Mouse (Mus musculus) intestine, embryonic 14.5 days (tissue): ENCODE data around the gene Olfr549. TPM values are rescaled to one million over a fixed set of nuclear protein-coding genes. Genes with fewer than 3 reads are reported as not detected.

ENCODE experiments used
- ATAC-seq: fragments of 200-750 bp; cut with Nextera tagmentation; replicated peaks from 2 replicates; pipeline ENCODE4 v1.8.0; 2017; ENCODE audit warnings: low read depth, moderate number of reproducible peaks, moderate TSS enrichment, moderate library complexity; ENCODE audit not compliant: low FRiP score, low TSS enrichment
- DNase-seq: peaks from one replicate; pipeline ENCODE4 v3.0.0-alpha.2; 2018; ENCODE audit warnings: low spot score
- H3K27ac ChIP-seq: fragments of 300-500 bp; sonication (generic); 2 replicates; pipeline ENCODE4 v1.5.1; 2014; ENCODE audit warnings: low read depth, mild to moderate bottlenecking, control low read depth
- H3K27me3 ChIP-seq: fragments of 300-500 bp; sonication (generic); replicated peaks from 2 replicates; pipeline ENCODE4 v1.6.1; 2014; ENCODE audit warnings: low read length, control low read depth; ENCODE audit not compliant: control insufficient read depth, insufficient read depth
- H3K36me3 ChIP-seq: fragments of 300-500 bp; sonication (generic); 2 replicates; pipeline ENCODE4 v1.6.1; 2014; ENCODE audit warnings: low read length, control low read depth; ENCODE audit not compliant: control insufficient read depth, insufficient read depth
- H3K4me1 ChIP-seq: fragments of 300-500 bp; sonication (generic); replicated peaks from 2 replicates; pipeline ENCODE4 v1.6.1; 2014; ENCODE audit warnings: low read length, control low read depth, mixed read lengths; ENCODE audit not compliant: control insufficient read depth, insufficient read depth
- H3K4me2 ChIP-seq: fragments of 300-500 bp; sonication (generic); 2 replicates; pipeline ENCODE4 v1.6.1; 2014; ENCODE audit warnings: low read length
- H3K4me3 ChIP-seq: fragments of 300-500 bp; sonication (generic); 2 replicates; pipeline ENCODE4 v1.5.1; 2014; ENCODE audit warnings: low read depth, low read length, control low read depth, mixed read lengths
- H3K9ac ChIP-seq: fragments of 300-500 bp; sonication (generic); 2 replicates; pipeline ENCODE4 v1.6.1; 2014; ENCODE audit warnings: mild to moderate bottlenecking, low read length
- H3K9me3 ChIP-seq: fragments of 300-500 bp; sonication (generic); 2 replicates; pipeline ENCODE4 v1.6.1; 2016; ENCODE audit warnings: low read length, control low read depth; ENCODE audit not compliant: control insufficient read depth
- WGBS: fragments of 180-500 bp; shearing (Covaris S2); extraction: QIAGEN DNeasy Blood & Tissue Kit; methylation state at CpG from one replicate; pipeline ENCODE4 v1.1.7; 2014; 5-methylcytosine and 5-hydroxymethylcytosine counted together
- polyA plus RNA-seq: library from polyadenylated mRNA; unstranded; fragments of >200 nt; fragmentation: Nextera tagmentation; extraction: Ambion mirVana; gene quantifications from 2 replicates; pipeline ENCODE4 v1.2.1, GENCODE M21; 2014

The Olfr549 gene
- polyA plus RNA-seq, 1 experiment from 2014 or later = not detected

- H3K9me3 ChIP-seq = no peaks in the 10 kb centered on the region
- DNase-seq = no peak
- no peak overlapping the region for H3K27ac ChIP-seq
- H3K4me3 ChIP-seq = no peak overlapping the region
- H3K9ac ChIP-seq = no peak overlapping the region
- WGBS = 88% methylated on average over 4 of the region's 4 CpGs
- no peak for ATAC-seq
- H3K4me2 ChIP-seq = no peak overlapping the region
- peaks cover 5% of the 10 kb centered on the region; the same call in 1 of the 2 replicates for H3K4me1 ChIP-seq
- no peaks in the 10 kb centered on the region for H3K27me3 ChIP-seq
- no peaks in the 10 kb centered on the region for H3K36me3 ChIP-seq
Measured at GRCm38 (mm10) chr7:102566219-102566618, 16.5 kb downstream of the Olfr549 start.

GRCm38 (mm10) chr7:102571142-102571541 is 21.5 kb downstream of the Olfr549 start, which contains the start of gene Olfr550:
Gene Olfr550, plus strand, starts transcription at chr7:102571442.
- Histone ChIP-seq H3K27me3 (no peaks in the 10 kb centered on the region), H3K27ac (no peak within 1 kb of the TSS), H3K9me3 (no peaks in the 10 kb centered on the region), H3K36me3 (no peaks in the 10 kb centered on the region), H3K9ac (no peak within 1 kb of the TSS), H3K4me3 (no peak within 1 kb of the TSS), H3K4me2 (no peak within 1 kb of the TSS), H3K4me1 (no peaks in the 10 kb centered on the region)
- DNase-seq = no peak
- ATAC-seq = no peak
- 92% methylated on average over 8 of the region's 8 CpGs for WGBS

GRCm38 (mm10) chr7:102573174-102573830 is 23.6 kb downstream of the Olfr549 start:
- H3K9ac ChIP-seq = no peak overlapping the region
- 77% methylated on average over 3 of the region's 3 CpGs for WGBS
- no peak overlapping the region for H3K4me2 ChIP-seq
- no peaks in the 10 kb centered on the region for H3K4me1 ChIP-seq
- H3K27me3 ChIP-seq = no peaks in the 10 kb centered on the region
- H3K36me3 ChIP-seq = no peaks in the 10 kb centered on the region
- H3K4me3 ChIP-seq = no peak overlapping the region
- ATAC-seq = no peak
- no peak for DNase-seq
- no peak overlapping the region for H3K27ac ChIP-seq
- no peaks in the 10 kb centered on the region for H3K9me3 ChIP-seq

GRCm38 (mm10) chr7:102575998-102576397 is 26.3 kb downstream of the Olfr549 start:
- Histone ChIP-seq H3K4me3 (no peak overlapping the region), H3K4me1 (no peaks in the 10 kb centered on the region), H3K4me2 (no peak overlapping the region), H3K27me3 (no peaks in the 10 kb centered on the region), H3K9ac (no peak overlapping the region), H3K9me3 (no peaks in the 10 kb centered on the region), H3K27ac (no peak overlapping the region), H3K36me3 (no peaks in the 10 kb centered on the region)
- ATAC-seq (no peak), DNase-seq (no peak)
- 76% methylated on average over 6 of the region's 6 CpGs for WGBS

GRCm38 (mm10) chr7:102591786-102592185 is 42.1 kb downstream of the Olfr549 start, which contains the start of gene Olfr551:
Gene Olfr551, minus strand, starts transcription at chr7:102591886.
- WGBS = 92% methylated on average over 3 of the region's 3 CpGs
- no peak for DNase-seq
- H3K27me3 ChIP-seq = no peaks in the 10 kb centered on the region
- no peak for ATAC-seq
- H3K4me2 ChIP-seq = no peak within 1 kb of the TSS
- H3K4me1 ChIP-seq = no peaks in the 10 kb centered on the region
- no peaks in the 10 kb centered on the region for H3K9me3 ChIP-seq
- no peak within 1 kb of the TSS for H3K27ac ChIP-seq
- H3K9ac ChIP-seq = no peak within 1 kb of the TSS
- H3K4me3 ChIP-seq = no peak within 1 kb of the TSS
- H3K36me3 ChIP-seq = no peaks in the 10 kb centered on the region

GRCm38 (mm10) chr7:102597378-102598031 is 47.8 kb downstream of the Olfr549 start, which contains the start of gene Olfr552:
Gene Olfr552, plus strand, starts transcription at chr7:102597770.
- H3K4me1 ChIP-seq = no peaks in the 10 kb centered on the region
- H3K9me3 ChIP-seq = no peaks in the 10 kb centered on the region
- no peaks in the 10 kb centered on the region for H3K27me3 ChIP-seq
- no peak within 1 kb of the TSS for H3K4me3 ChIP-seq
- no peak within 1 kb of the TSS for H3K9ac ChIP-seq
- H3K27ac ChIP-seq = no peak within 1 kb of the TSS
- WGBS = 65% methylated on average over 1 of the region's 1 CpGs
- ATAC-seq (no peak), DNase-seq (no peak)
- no peaks in the 10 kb centered on the region for H3K36me3 ChIP-seq
- no peak within 1 kb of the TSS for H3K4me2 ChIP-seq

Other genes with a start within 250 kb of the Olfr549 start
- gene Rrm1, start 108.2 kb upstream of the Olfr549 start, polyA plus RNA-seq = 158 and 169 TPM in 2 replicates
- 0.77 and 0.96 TPM in 2 replicates for gene Olfr543, start 68.2 kb upstream of the Olfr549 start, polyA plus RNA-seq
- gene Olfr544, start 61.6 kb upstream of the Olfr549 start, polyA plus RNA-seq = 0.12 TPM in 1 of 2 replicates, not detected in the other
- gene Olfr545, start 50.3 kb upstream of the Olfr549 start, polyA plus RNA-seq = 0.05 TPM in 1 of 2 replicates, not detected in the other
- gene Olfr547, start 15.1 kb upstream of the Olfr549 start, polyA plus RNA-seq = not detected in 2 replicates
- not detected in 2 replicates for gene Olfr548-ps1, start 9.0 kb upstream of the Olfr549 start, polyA plus RNA-seq
- 0.81 and 1.2 TPM in 2 replicates for gene Trim21, start 15.6 kb downstream of the Olfr549 start, polyA plus RNA-seq
- gene Olfr550, start 21.6 kb downstream of the Olfr549 start, polyA plus RNA-seq = not detected in 2 replicates
- gene Olfr551, start 42.0 kb downstream of the Olfr549 start, polyA plus RNA-seq = not detected in 2 replicates
- gene Olfr552, start 47.9 kb downstream of the Olfr549 start, polyA plus RNA-seq = not detected in 2 replicates
- gene Olfr553, start 68.3 kb downstream of the Olfr549 start, polyA plus RNA-seq = not detected in 2 replicates
- not detected in 2 replicates for gene Olfr554, start 88.6 kb downstream of the Olfr549 start, polyA plus RNA-seq
- gene Olfr555, start 109.0 kb downstream of the Olfr549 start, polyA plus RNA-seq = not detected in 2 replicates
- not detected in 2 replicates for gene Olfr556, start 115.0 kb downstream of the Olfr549 start, polyA plus RNA-seq
- gene Trim68, start 137.5 kb downstream of the Olfr549 start, polyA plus RNA-seq = 13.5 and 14.2 TPM in 2 replicates
- not detected in 2 replicates for gene Olfr557, start 146.0 kb downstream of the Olfr549 start, polyA plus RNA-seq
- 0.11 TPM in 1 of 2 replicates, not detected in the other for gene Olfr558, start 152.3 kb downstream of the Olfr549 start, polyA plus RNA-seq
- not detected in 2 replicates for gene Olfr33, start 169.2 kb downstream of the Olfr549 start, polyA plus RNA-seq
- gene Olfr559, start 177.6 kb downstream of the Olfr549 start, polyA plus RNA-seq = not detected in 2 replicates
- gene Olfr560, start 209.5 kb downstream of the Olfr549 start, polyA plus RNA-seq = 0.15 TPM in 1 of 2 replicates, not detected in the other
- gene Olfr78, start 209.6 kb downstream of the Olfr549 start, polyA plus RNA-seq = 0.31 and 0.39 TPM in 2 replicates
- gene Olfr561, start 221.4 kb downstream of the Olfr549 start, polyA plus RNA-seq = not detected in 2 replicates